Mouse (Mus musculus) gastrocnemius, postnatal 36 days (tissue): ENCODE results near the gene Brinp2. TPM values are rescaled to one million over a fixed set of nuclear protein-coding genes. Genes with fewer than 3 reads are reported as not detected.

ENCODE experiments used
- DNase-seq, 2 experiments: peaks; one replicate each; pipeline ENCODE4 v3.0.0; 2022
- intact Hi-C: fragments of 180-260 bp; cut with DNase I; formaldehyde crosslinking; loops from one replicate; pipeline ENCODE4 v1.15.1; 2025
- total RNA-seq, 2 experiments: library from RNA; stranded (reverse); gene quantifications; 2 replicates each; pipeline ENCODE4 v1.2.3; 2021

Gene Brinp2
- total RNA-seq, 2 experiments from 2014 or later, result 0.26 to 0.37 TPM

- no peak for DNase-seq
- intact Hi-C loops, result no loop called here
Observed at GRCm38 (mm10) chr1:158227239-158227638, 128.9 kb downstream of the Brinp2 start.

GRCm38 (mm10) chr1:158226689-158227088, 129.4 kb downstream of the Brinp2 start:
- intact Hi-C loops, result no loop called here
- DNase-seq, result no peak

GRCm38 (mm10) chr1:158221048-158221447, 135.1 kb downstream of the Brinp2 start:
- intact Hi-C loops, result no loop called here
- DNase-seq, result no peak

- no peak for DNase-seq
- intact Hi-C loops, result no loop called here
Observed at GRCm38 (mm10) chr1:158220148-158220547, 136.0 kb downstream of the Brinp2 start.

- no peak for DNase-seq
- intact Hi-C loops, result loop anchor here (10.0 kb wide), 1 partner anchor 436 kb away; no protein-coding TSS in a partner anchor
Observed at GRCm38 (mm10) chr1:158218750-158219149, 137.4 kb downstream of the Brinp2 start.

GRCm38 (mm10) chr1:158218294-158218693, 137.8 kb downstream of the Brinp2 start:
- intact Hi-C loops, result loop anchor here (10.0 kb wide), 1 partner anchor 437 kb away; no protein-coding TSS in a partner anchor
- DNase-seq, result no peak

GRCm38 (mm10) chr1:158215581-158215980, 140.5 kb downstream of the Brinp2 start:
- no peak for DNase-seq
- intact Hi-C loops, result loop anchor here (10.0 kb wide), 1 partner anchor 439 kb away; no protein-coding TSS in a partner anchor

GRCm38 (mm10) chr1:158214743-158215142, 141.4 kb downstream of the Brinp2 start:
- no peak for DNase-seq
- intact Hi-C loops, result loop anchor here (10.0 kb wide), 1 partner anchor 440 kb away; no protein-coding TSS in a partner anchor

GRCm38 (mm10) chr1:158213736-158214135, 142.4 kb downstream of the Brinp2 start:
- intact Hi-C loops, result loop anchor here (10.0 kb wide), 1 partner anchor 441 kb away; no protein-coding TSS in a partner anchor
- DNase-seq, result no peak

- intact Hi-C loops, result no loop called here
- no peak for DNase-seq
Observed at GRCm38 (mm10) chr1:158207620-158208019, 148.5 kb downstream of the Brinp2 start.

- no peak for DNase-seq
- intact Hi-C loops, result no loop called here
Observed at GRCm38 (mm10) chr1:158202932-158203331, 153.2 kb downstream of the Brinp2 start.

Other genes with a start within 250 kb of the Brinp2 start
- under 1 TPM; 0.37 to 0.38 TPM for gene Astn1, start 5.9 kb upstream of the Brinp2 start, total RNA-seq